Mouse (Mus musculus): ENCODE results near the gene Msto1. TPM values are rescaled to one million over a fixed set of nuclear protein-coding genes. Genes with fewer than 3 reads are reported as not detected.
"Not testable (repeated sequence)": the region's sequence is repeated elsewhere in the genome, so short reads cannot be mapped to it uniquely, and the experiment has no call there.

Msto1 gene
- polyA plus RNA-seq (2015; fragmentation: Nextera tagmentation; extraction: Ambion mirVana) = 12.0 and 12.9 TPM in 2 replicates

DNA sequence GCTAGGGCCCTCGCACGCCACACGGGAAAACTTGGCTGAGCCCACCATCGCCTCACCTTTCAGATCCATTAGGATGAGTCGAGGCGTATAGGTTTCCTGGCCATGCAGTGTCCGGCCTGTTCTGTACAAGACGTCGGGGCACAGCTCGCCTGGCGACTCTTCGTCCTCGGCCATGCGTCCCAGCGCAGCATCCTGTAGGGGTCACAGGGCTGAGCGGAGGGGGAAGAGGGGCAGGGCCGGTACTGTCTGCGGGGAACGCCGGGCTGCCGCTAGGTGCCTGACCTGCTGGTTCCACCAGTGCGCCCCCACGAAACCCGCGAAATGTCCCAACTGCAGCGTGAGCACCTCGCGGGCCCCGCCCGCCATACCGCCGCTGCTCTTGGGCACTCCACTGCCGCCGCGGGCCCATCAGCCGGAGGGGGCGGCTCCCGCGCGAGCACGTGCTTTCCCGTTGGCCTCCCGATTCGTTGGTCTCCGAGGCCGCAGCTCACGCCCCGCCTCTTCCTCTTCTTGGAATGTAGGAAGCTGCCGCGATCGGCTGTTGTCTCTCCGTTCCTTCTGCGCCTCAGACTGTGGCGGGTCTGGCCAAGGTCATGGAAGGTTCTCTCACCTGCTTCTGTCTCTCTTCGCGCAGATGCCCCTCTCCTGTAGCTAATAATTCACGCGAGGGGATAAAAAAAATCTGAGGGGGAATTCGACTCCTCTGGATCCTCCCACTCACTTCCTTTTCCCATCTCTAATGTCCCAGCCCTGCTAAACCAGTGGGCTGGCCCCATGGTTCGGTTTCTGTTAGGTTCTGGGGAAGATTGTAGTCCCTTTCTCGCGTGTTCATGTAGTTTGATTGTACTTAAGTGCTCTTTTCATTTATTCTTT is at the start of gene Msto1:
Msto1 (minus strand) TSS at position 489 of the 873 bp plus-strand sequence.
- Histone ChIP-seq H3K27ac (replicated peaks) (peak within 1 kb of the TSS; percentile 69), H3K4me1 (replicated peaks) (peaks cover 19% of the 10 kb centered on the region), H3K9me3 (replicated peaks) (no peaks in the 10 kb centered on the region), H3K36me3 (replicated peaks) (peaks cover 33% of the 10 kb centered on the region), H3K27me3 (no peaks in the 10 kb centered on the region), H3K4me3 (replicated peaks) (peak within 1 kb of the TSS; percentile 66), H3K4me2 (peak within 1 kb of the TSS; percentile 97), H3K9ac (peak within 1 kb of the TSS; percentile 59)
- under 1% methylated on average over 61 of the region's 62 CpGs for WGBS (ENCODE audit: insufficient replicate concordance)
- peak; percentile 96 for ATAC-seq (ENCODE audit: insufficient read depth)

DNA sequence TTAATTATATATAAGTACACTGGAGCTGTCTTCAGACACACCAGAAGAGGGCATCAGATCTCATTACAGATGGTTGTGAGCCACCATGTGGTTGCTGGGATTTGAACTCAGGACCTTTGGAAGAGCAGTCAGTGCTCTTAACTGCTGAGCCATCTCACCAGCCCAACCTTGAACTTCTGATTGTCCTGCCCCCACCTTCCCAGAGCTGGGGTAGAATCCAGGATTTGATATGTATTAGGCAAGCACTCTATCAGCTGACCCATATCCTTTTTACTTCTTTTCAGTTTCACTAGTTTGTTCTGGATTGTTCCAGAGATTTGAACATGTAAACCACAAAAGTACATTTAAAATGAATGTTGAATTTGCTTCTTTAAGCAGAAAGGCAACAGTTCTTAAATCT is 49.4 kb upstream of the Msto1 start:
- not testable (repeated sequence) for H3K9me3 ChIP-seq (replicated peaks); H3K9ac ChIP-seq; ATAC-seq (ENCODE audit: insufficient read depth); H3K27ac ChIP-seq (replicated peaks); H3K4me3 ChIP-seq (replicated peaks); H3K27me3 ChIP-seq; H3K4me2 ChIP-seq
- Histone ChIP-seq H3K4me1 (replicated peaks) (peaks cover 12% of the 10 kb centered on the region; the same call in 1 of the 2 replicates), H3K36me3 (replicated peaks) (peaks cover 21% of the 10 kb centered on the region)

DNA sequence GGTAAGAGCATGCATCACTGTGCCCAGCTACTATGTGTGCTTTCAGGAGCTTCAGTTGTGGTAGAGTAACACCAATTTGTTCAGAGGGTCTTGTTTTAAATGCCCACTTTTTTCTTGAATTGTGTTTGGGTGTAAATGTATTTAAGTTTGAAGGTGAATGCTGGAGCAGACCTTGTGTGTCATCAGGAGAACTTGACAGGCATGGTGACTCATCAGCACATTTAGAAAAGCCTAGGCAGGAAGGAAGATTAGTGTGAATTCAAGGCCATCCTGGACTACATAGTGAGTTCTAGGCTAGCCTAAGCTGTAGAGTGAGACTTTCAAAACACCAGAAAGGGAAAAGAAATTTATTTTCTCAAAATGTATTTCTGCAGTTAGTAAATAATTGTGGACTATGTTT is 39.9 kb upstream of the Msto1 start:
- no peak for ATAC-seq (ENCODE audit: insufficient read depth)
- no peak overlapping the region for H3K4me2 ChIP-seq
- no peak overlapping the region for H3K9ac ChIP-seq
- H3K36me3 ChIP-seq (replicated peaks) = no peaks in the 10 kb centered on the region
- H3K9me3 ChIP-seq (replicated peaks) = no peaks in the 10 kb centered on the region
- H3K27ac ChIP-seq (replicated peaks) = no peak overlapping the region; the same call in 1 of the 2 replicates
- H3K27me3 ChIP-seq = no peaks in the 10 kb centered on the region
- H3K4me1 ChIP-seq (replicated peaks) = peaks cover 47% of the 10 kb centered on the region
- H3K4me3 ChIP-seq (replicated peaks) = no peak overlapping the region

DNA sequence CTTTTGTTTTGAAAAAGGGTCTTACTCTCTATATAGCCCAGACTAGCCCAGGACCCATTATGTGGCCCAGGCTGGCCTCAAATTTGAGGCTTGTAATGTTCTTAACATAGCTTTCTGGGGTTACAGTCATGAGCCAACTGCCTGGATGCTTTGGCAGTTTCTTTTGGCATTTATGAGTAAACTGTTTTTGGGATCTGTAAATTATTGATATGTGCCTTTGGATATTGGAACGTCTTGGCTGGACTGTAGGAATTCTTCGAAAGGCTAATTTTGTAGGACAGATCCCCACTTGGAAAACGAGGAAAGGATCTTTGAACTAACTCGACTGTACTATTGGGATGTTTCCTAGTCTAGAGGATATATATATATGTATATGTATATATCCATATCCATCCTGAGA is 39.4 kb upstream of the Msto1 start:
- Histone ChIP-seq H3K4me3 (replicated peaks) (no peak overlapping the region), H3K36me3 (replicated peaks) (no peaks in the 10 kb centered on the region), H3K4me1 (replicated peaks) (peaks cover 50% of the 10 kb centered on the region), H3K27ac (replicated peaks) (no peak overlapping the region), H3K9me3 (replicated peaks) (no peaks in the 10 kb centered on the region), H3K9ac (no peak overlapping the region), H3K27me3 (no peaks in the 10 kb centered on the region), H3K4me2 (no peak overlapping the region)
- 76% methylated on average over 4 of the region's 4 CpGs for WGBS (ENCODE audit: insufficient replicate concordance)
- no peak for ATAC-seq (ENCODE audit: insufficient read depth)

DNA sequence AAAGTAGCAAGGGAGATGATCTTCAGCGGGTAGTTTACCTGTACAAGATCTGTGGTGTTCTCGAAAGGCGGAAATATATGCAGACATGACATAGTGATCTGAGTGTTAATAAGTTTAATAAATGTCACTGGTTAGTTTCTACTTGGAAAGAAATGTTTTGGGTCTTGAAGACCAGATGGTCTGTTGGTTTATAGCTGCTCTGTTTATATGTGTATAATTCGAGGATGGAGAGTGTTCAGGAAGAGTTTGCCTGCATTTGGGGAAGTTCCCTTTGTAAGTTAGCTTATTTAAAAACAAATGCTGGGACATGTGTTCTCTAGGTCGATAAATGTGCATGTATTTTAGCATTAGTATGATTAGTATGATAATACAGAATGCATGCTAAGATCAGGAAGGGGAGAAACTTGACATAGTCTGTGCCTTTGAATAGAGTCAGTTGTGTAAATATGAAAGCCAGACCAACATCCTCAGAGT is 37.6 kb upstream of the Msto1 start:
- Histone ChIP-seq H3K4me1 (replicated peaks) (peaks cover 53% of the 10 kb centered on the region), H3K9ac (peak overlapping the region; percentile 97), H3K4me3 (replicated peaks) (peak overlapping the region; percentile 86), H3K4me2 (peak overlapping the region; percentile 88), H3K27me3 (no peaks in the 10 kb centered on the region), H3K9me3 (replicated peaks) (no peaks in the 10 kb centered on the region), H3K36me3 (replicated peaks) (no peaks in the 10 kb centered on the region), H3K27ac (replicated peaks) (peak overlapping the region; percentile 98)
- WGBS (ENCODE audit: insufficient replicate concordance) = under 1% methylated on average over 5 of the region's 5 CpGs
- ATAC-seq (ENCODE audit: insufficient read depth) = no peak

DNA sequence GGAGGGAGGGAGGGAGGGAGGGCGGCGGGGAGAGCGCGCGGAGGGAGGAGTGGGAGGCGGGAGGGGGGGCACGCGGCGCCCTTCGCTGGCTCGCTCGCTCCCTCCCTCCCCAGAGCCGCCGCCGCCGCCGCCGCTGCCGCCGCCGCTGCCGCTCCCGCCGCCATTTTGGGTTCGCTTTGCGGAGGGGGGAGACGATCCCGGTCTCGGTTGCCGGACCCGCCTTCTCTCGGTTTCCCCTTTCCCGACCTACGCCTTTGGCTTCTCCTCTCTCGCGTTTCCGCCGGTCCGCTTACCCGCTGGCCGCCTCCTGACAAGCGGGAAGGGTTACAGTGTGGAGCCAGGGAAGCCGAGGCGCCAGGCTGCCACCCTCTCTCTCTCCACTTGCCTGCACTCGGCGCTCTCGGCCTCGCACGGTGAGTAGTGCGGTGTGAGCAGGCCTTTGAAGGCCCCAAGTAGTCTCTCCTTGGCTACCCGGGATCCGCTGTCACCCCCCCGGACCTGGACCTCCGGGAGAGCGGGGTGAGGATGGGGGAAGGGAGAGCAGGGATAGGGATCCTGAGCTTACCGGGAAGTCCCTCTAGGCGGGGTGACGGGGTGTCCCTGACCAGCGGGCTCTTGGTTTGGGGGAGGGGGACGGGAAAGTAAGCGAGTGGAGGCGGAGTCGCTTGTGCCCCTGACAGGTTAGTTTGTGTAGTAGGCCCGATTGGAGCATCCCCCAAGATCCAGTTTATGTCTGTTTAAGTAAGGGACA is 37.0 kb upstream of the Msto1 start, which contains the start of the genes Ash1l and Dap3:
Ash1l (plus strand) TSS at position 47 of the 751 bp plus-strand sequence.
Dap3 (minus strand) TSS at position 606 of the 751 bp plus-strand sequence.
- peaks cover 47% of the 10 kb centered on the region for H3K4me1 ChIP-seq (replicated peaks)
- H3K4me3 ChIP-seq (replicated peaks) = peak within 1 kb of the TSS; percentile 86
- H3K9me3 ChIP-seq (replicated peaks) = no peaks in the 10 kb centered on the region
- H3K27ac ChIP-seq (replicated peaks) = peak within 1 kb of the TSS; percentile 98
- peak within 1 kb of the TSS; percentile 97 for H3K9ac ChIP-seq
- no peaks in the 10 kb centered on the region for H3K27me3 ChIP-seq
- no peaks in the 10 kb centered on the region for H3K36me3 ChIP-seq (replicated peaks)
- peak; percentile 61 for ATAC-seq (ENCODE audit: insufficient read depth)
- H3K4me2 ChIP-seq = peak within 1 kb of the TSS; percentile 88
- WGBS (ENCODE audit: insufficient replicate concordance) = under 1% methylated on average over 48 of the region's 64 CpGs

DNA sequence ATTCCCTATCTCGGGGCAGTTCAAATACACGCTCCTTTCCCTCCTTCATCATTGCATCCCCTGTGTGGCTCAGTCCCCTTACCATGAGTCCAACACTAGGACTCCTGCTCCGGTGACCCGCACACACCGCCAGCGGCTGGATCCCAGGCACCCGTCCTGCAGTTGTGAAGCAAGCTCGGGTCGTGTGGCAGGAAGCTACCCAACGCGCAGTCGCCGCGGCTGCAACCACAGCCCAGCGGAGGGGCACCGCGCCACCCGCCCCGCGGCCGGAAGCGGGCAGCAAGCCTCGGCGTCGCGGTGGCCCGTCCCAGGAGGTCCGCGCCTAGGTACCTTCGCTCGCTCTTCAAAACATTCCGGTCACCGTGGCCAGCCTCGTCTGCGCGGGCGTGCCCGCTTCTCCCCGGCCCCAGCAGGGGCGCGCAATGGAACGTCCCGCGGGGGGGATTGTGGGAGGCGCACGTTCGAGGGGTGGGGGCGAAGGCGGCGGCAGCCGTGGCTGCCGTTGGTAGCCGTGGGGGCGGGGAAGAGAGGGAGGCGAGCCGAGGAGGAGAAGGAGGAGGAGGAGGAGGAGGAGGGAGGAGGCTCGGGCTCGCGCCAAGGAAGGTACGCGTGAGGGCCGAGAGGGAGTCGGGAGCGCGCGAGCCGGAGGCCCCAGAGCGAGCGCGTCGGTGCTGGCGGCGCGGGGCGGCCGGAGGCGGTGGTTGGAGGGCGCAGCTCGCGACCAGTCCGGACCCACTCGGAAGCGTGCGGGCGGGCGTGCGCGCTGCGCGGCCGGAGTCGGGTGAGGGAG is 36.2 kb upstream of the Msto1 start:
- Histone ChIP-seq H3K4me3 (replicated peaks) (peak overlapping the region; percentile 86), H3K36me3 (replicated peaks) (no peaks in the 10 kb centered on the region), H3K4me1 (replicated peaks) (peaks cover 43% of the 10 kb centered on the region), H3K4me2 (peak overlapping the region; percentile 88), H3K9me3 (replicated peaks) (no peaks in the 10 kb centered on the region), H3K9ac (peak overlapping the region; percentile 97), H3K27me3 (no peaks in the 10 kb centered on the region), H3K27ac (replicated peaks) (peak overlapping the region; percentile 98)
- WGBS (ENCODE audit: insufficient replicate concordance) = under 1% methylated on average over 82 of the region's 92 CpGs
- ATAC-seq (ENCODE audit: insufficient read depth) = peak; percentile 84

GRCm38 (mm10) chr3:88944109-88944508 is 30.3 kb upstream of the Msto1 start:
- no peak for ATAC-seq (ENCODE audit: insufficient read depth)
- Histone ChIP-seq H3K4me1 (replicated peaks) (peaks cover 33% of the 10 kb centered on the region), H3K27me3 (no peaks in the 10 kb centered on the region), H3K4me3 (replicated peaks) (no peak overlapping the region), H3K27ac (replicated peaks) (no peak overlapping the region), H3K4me2 (no peak overlapping the region), H3K36me3 (replicated peaks) (peaks cover 25% of the 10 kb centered on the region), H3K9ac (no peak overlapping the region), H3K9me3 (replicated peaks) (no peaks in the 10 kb centered on the region)
- WGBS (ENCODE audit: insufficient replicate concordance) = 40% methylated on average over 4 of the region's 4 CpGs

GRCm38 (mm10) chr3:88942316-88942880 is 28.6 kb upstream of the Msto1 start:
- H3K9me3 ChIP-seq (replicated peaks) = no peaks in the 10 kb centered on the region
- ATAC-seq (ENCODE audit: insufficient read depth) = no peak
- H3K9ac ChIP-seq = no peak overlapping the region
- peaks cover 17% of the 10 kb centered on the region for H3K4me1 ChIP-seq (replicated peaks)
- H3K27ac ChIP-seq (replicated peaks) = no peak overlapping the region
- H3K36me3 ChIP-seq (replicated peaks) = peaks cover 38% of the 10 kb centered on the region
- no peak overlapping the region for H3K4me2 ChIP-seq
- H3K27me3 ChIP-seq = no peaks in the 10 kb centered on the region
- H3K4me3 ChIP-seq (replicated peaks) = no peak overlapping the region
- WGBS (ENCODE audit: insufficient replicate concordance) = 86% methylated on average over 10 of the region's 10 CpGs

DNA sequence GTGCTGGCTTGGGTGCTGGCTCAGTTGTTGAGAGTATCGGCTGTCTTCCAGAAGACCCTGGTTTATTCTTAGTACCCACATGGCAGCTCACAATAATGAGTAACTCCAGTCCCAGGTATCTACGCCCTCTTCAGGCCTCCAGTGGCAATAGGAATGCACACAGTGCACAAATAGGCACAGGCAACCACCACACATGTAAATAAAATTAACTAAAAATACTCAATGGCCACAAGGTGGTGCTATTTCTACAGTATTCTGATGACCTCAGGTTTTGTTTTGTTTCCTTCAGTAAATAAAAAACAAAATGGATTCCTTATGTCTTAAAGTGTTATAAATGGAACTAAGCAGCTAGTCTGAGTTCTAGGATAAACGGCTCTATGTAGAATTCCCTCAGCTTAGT is 25.9 kb upstream of the Msto1 start:
- 56% methylated on average over 3 of the region's 3 CpGs for WGBS (ENCODE audit: insufficient replicate concordance)
- Histone ChIP-seq H3K9ac (no peak overlapping the region), H3K4me1 (replicated peaks) (peaks cover 10% of the 10 kb centered on the region), H3K4me3 (replicated peaks) (no peak overlapping the region), H3K4me2 (no peak overlapping the region), H3K27ac (replicated peaks) (no peak overlapping the region), H3K9me3 (replicated peaks) (no peaks in the 10 kb centered on the region), H3K36me3 (replicated peaks) (peaks cover 48% of the 10 kb centered on the region), H3K27me3 (no peaks in the 10 kb centered on the region)
- ATAC-seq (ENCODE audit: insufficient read depth) = no peak

Measured in liver, embryonic 15.5 days (tissue).